26 mouse cellular contexts compared by ENCODE assay signal in genomic region chr4:141885451-141885850, GRCm38 (mm10). TPM values are rescaled to one million over a fixed set of nuclear protein-coding genes. Genes with fewer than 3 reads are reported as not detected.
DNase-seq lines count a peak whose midpoint lies in the region; ATAC-seq and TF ChIP-seq lines count a peak whose summit lies in the region.
"Had no signal": no experiment of that assay in that cellular context is flagged by ENCODE, and none has a peak within 500 bp of the region (broad histone marks: within the 10 kb centered on the region; RNA-seq: fewer than 3 reads in every experiment).

No protein-coding gene starts in this region.

- ATAC-seq in erythroid progenitor cell, adult 5-6 weeks (replicated peaks; ENCODE audit: low FRiP score, poor library complexity, severe bottlenecking), result no peak
- ATAC-seq: activated CD4-positive, CD25-positive, alpha-beta regulatory T cell, adult 4 months had no signal

- H3K4me3 ChIP-seq in gastrocnemius, adult 2 months, result no peak overlapping the region
- H3K4me3 ChIP-seq in cortical plate, adult 2 months (ENCODE audit: insufficient read depth, low read length), result no peak overlapping the region
- H3K4me3 ChIP-seq: forebrain, embryonic 12.5 days; heart, embryonic 15.5 days; hindbrain, embryonic 10.5 days; neural tube, embryonic 13.5 days had no signal

- TF ChIP-seq POLR2A in cortical plate, adult 2 months (IDR thresholded peaks at IDR 0.05; ENCODE audit: extremely low read depth, insufficient read depth, low read length), result no peak

- H3K4me1 ChIP-seq in cortical plate, adult 2 months (ENCODE audit: control insufficient read depth, insufficient read depth, low read length), result peaks cover 11% of the 10 kb centered on the region
- H3K4me1 ChIP-seq: neural tube, embryonic 13.5 days had no signal

- no peak for TF ChIP-seq CTCF in gastrocnemius, adult 2 months (IDR thresholded peaks at IDR 0.05)
- no peak for TF ChIP-seq CTCF in cortical plate, adult 2 months (IDR thresholded peaks at IDR 0.05; ENCODE audit: extremely low read depth, insufficient read depth, low read length)

- intact Hi-C loops in gastrocnemius, adult 2 months (cut with DNase I), result no loop called here
- intact Hi-C loops in left cerebral cortex, postnatal 10 days (cut with DNase I), result no loop called here

- no peak for DNase-seq in gastrocnemius, adult 2 months
- DNase-seq in gastrocnemius, adult 18-20 months (ENCODE audit: low spot score), result no peak
- peak; percentile 58 to 78 for DNase-seq in left cerebral cortex, adult 18-20 months (ENCODE audit: low spot score in 2 of 2)
- DNase-seq in left cerebral cortex, postnatal 10 days (ENCODE audit: extremely low spot score in 1 of 2, low spot score in 2 of 2), result no peak
- DNase-seq in right cerebral cortex, postnatal 36 days (ENCODE audit: low spot score in 2 of 2), result peak; percentile 65 to 80
- DNase-seq: adrenal gland, postnatal 10 days; cerebellum, adult 11-12 months; cerebellum, postnatal 14 days; kidney, adult 11 months; liver; lung, postnatal 10 days; midbrain, embryonic 14.5 days had no signal

- peak overlapping the region; percentile 49; the same call in 1 of the 2 replicates for H3K27ac ChIP-seq in gastrocnemius, adult 2 months
- peak overlapping the region; percentile 83; the same call in 1 of the 2 replicates for H3K27ac ChIP-seq in cortical plate, adult 2 months (ENCODE audit: insufficient read depth, low read length)
- H3K27ac ChIP-seq: forebrain, embryonic 12.5 days; heart, embryonic 15.5 days; neural tube, embryonic 13.5 days; stomach, postnatal 0 days had no signal

RNA-seq across cellular contexts. Expression of gene Efhd2, which starts 10.7 kb away (rescaled TPM):
- total RNA-seq in gastrocnemius, adult 2 months (2021), result 1 to 10 TPM; 5.2 to 6.1 TPM
- total RNA-seq in gastrocnemius, adult 18-20 months (2021), result 1 to 10 TPM; 2.8 to 4.7 TPM
- 100 to 1,000 TPM; 298 to 317 TPM for total RNA-seq in left cerebral cortex, adult 18-20 months (2021)
- 10 to 100 TPM; 51.2 to 52.5 TPM for total RNA-seq in left cerebral cortex, postnatal 10 days (2021)
- polyA plus RNA-seq in cortical plate, adult 2 months (2012; rRNA removed), result 360 and 365 TPM in 2 replicates
- 18.7 and 21.8 TPM in 2 replicates for total RNA-seq in erythroid progenitor cell, adult 5-6 weeks (2015; ENCODE audit: low replicate concordance)
- total RNA-seq in erythroid progenitor cell, adult 5-6 weeks (2017; ENCODE audit: low replicate concordance), result 11.4 and 18.8 TPM in 2 replicates

RNA-seq across cellular contexts. Expression of gene Ctrc, which starts 39.3 kb away (rescaled TPM):
- not detected for total RNA-seq in gastrocnemius, adult 2 months (2021)
- total RNA-seq in gastrocnemius, adult 18-20 months (2021), result not detected
- not detected for total RNA-seq in left cerebral cortex, adult 18-20 months (2021)
- total RNA-seq in left cerebral cortex, postnatal 10 days (2021), result not detected
- polyA plus RNA-seq in cortical plate, adult 2 months (2012; rRNA removed), result not detected in 2 replicates
- total RNA-seq in erythroid progenitor cell, adult 5-6 weeks (2015; ENCODE audit: low replicate concordance), result not detected in 2 replicates
- not detected in 2 replicates for total RNA-seq in erythroid progenitor cell, adult 5-6 weeks (2017; ENCODE audit: low replicate concordance)
- total RNA-seq: adrenal gland, postnatal 10 days; G1E; gastrocnemius, postnatal 4 days; left cerebral cortex, postnatal 25 days; megakaryocyte progenitor cell, adult 5-6 weeks had no signal
- polyA plus RNA-seq: activated CD4-positive, CD25-positive, alpha-beta regulatory T cell, adult 4 months; forebrain, embryonic 12.5 days; G1E; heart, embryonic 15.5 days; hindbrain, embryonic 10.5 days; kidney, embryonic 16.5 days; liver, embryonic 16.5 days; midbrain, embryonic 14.5 days; neural tube, embryonic 13.5 days; stomach, postnatal 0 days had no signal

RNA-seq across cellular contexts. Expression of gene Cela2a, which starts 59.5 kb away (rescaled TPM):
- total RNA-seq in gastrocnemius, adult 2 months (2021), result not detected
- under 1 TPM in 1 of 2 experiments, not detected in 1; 0.78 TPM for total RNA-seq in gastrocnemius, adult 18-20 months (2021)
- total RNA-seq in left cerebral cortex, adult 18-20 months (2021), result not detected
- total RNA-seq in left cerebral cortex, postnatal 10 days (2021), result not detected
- 0.13 and 0.17 TPM in 2 replicates for polyA plus RNA-seq in cortical plate, adult 2 months (2012; rRNA removed)
- total RNA-seq in erythroid progenitor cell, adult 5-6 weeks (2015; ENCODE audit: low replicate concordance), result not detected in 2 replicates
- total RNA-seq in erythroid progenitor cell, adult 5-6 weeks (2017; ENCODE audit: low replicate concordance), result not detected in 2 replicates
- total RNA-seq: adrenal gland, postnatal 10 days; G1E; gastrocnemius, postnatal 4 days; left cerebral cortex, postnatal 25 days; megakaryocyte progenitor cell, adult 5-6 weeks had no signal
- polyA plus RNA-seq: forebrain, embryonic 12.5 days; G1E; hindbrain, embryonic 10.5 days; kidney, embryonic 16.5 days; midbrain, embryonic 14.5 days; neural tube, embryonic 13.5 days had no signal

Comparison
In these comparisons a context has a peak if more than half of its experiments do, and no peak if none do; other contexts are left out.
1. DNase-seq: peak in left cerebral cortex, adult 18-20 months (2 of 2) and right cerebral cortex, postnatal 36 days (2 of 2); none in gastrocnemius, adult 2 months (single experiment), gastrocnemius, adult 18-20 months (single experiment) and left cerebral cortex, postnatal 10 days (0 of 2).
2. RNA of gene Efhd2, which starts 10.7 kb away (total RNA-seq): 298 to 317 TPM in left cerebral cortex, adult 18-20 months; 51.2 to 52.5 TPM in left cerebral cortex, postnatal 10 days, 11.4 to 21.8 TPM in erythroid progenitor cell, adult 5-6 weeks, 5.2 to 6.1 TPM in gastrocnemius, adult 2 months and 2.8 to 4.7 TPM in gastrocnemius, adult 18-20 months; every median in the first group is over 4 times any median in the second.